Mouse (Mus musculus) myocyte (in vitro differentiated cells): ENCODE measurements around the gene Zfp799. TPM values are rescaled to one million over a fixed set of nuclear protein-coding genes. Genes with fewer than 3 reads are reported as not detected.

Experiments
- H3K27me3 ChIP-seq: one replicate; pipeline ENCODE4 v1.6.1; 2011; ENCODE audit not compliant: control insufficient read depth, insufficient read depth, insufficient read length
- H3K36me3 ChIP-seq: one replicate; pipeline ENCODE4 v1.6.1; 2011; ENCODE audit not compliant: control insufficient read depth, insufficient read depth
- H3K4me2 ChIP-seq: one replicate; pipeline ENCODE4 v1.6.1; 2011; ENCODE audit warnings: low read depth, control low read depth
- H3K4me3 ChIP-seq: one replicate; pipeline ENCODE4 v1.5.1; 2011; ENCODE audit warnings: mild to moderate bottlenecking, control low read depth, moderate library complexity
- H3K79me2 ChIP-seq: one replicate; pipeline ENCODE4 v1.6.1; 2011; ENCODE audit not compliant: control insufficient read depth, insufficient read depth
- H3ac ChIP-seq: one replicate; pipeline ENCODE4 v1.6.1; 2011; ENCODE audit not compliant: control insufficient read depth, insufficient read length
- CEBPB ChIP-seq: IDR thresholded peaks from 2 replicates; pipeline ENCODE4 v1.6.1; 2011; ENCODE audit warnings: mild to moderate bottlenecking, moderate library complexity; ENCODE audit not compliant: poor library complexity, insufficient read depth, severe bottlenecking
- E2F4 ChIP-seq: IDR thresholded peaks from one replicate; pipeline ENCODE4 v1.6.1; 2011; ENCODE audit warnings: mild to moderate bottlenecking, control low read depth, moderate library complexity; ENCODE audit not compliant: insufficient read depth
- MAX ChIP-seq: IDR thresholded peaks from one replicate; pipeline ENCODE4 v1.6.1; 2011; ENCODE audit warnings: low read depth, mild to moderate bottlenecking, control low read depth
- MYOD1 ChIP-seq, 3 experiments: IDR thresholded peaks; one replicate each; pipeline ENCODE4 v1.6.1; 2011; ENCODE audit warnings: control low read depth in 2 of 3, low read depth in 2 of 3, mild to moderate bottlenecking in 2 of 3, moderate library complexity in 1 of 3; ENCODE audit not compliant: insufficient read length in 2 of 3, control insufficient read depth in 1 of 3
- MYOG ChIP-seq, 3 experiments: IDR thresholded peaks; one replicate each; pipeline ENCODE4 v1.6.1; 2011; ENCODE audit warnings: control low read depth in 2 of 3, low read depth in 2 of 3, mild to moderate bottlenecking in 2 of 3; ENCODE audit not compliant: insufficient read length in 2 of 3, control insufficient read depth in 1 of 3, insufficient read depth in 1 of 3
- POLR2A ChIP-seq: IDR thresholded peaks from one replicate; pipeline ENCODE4 v1.6.1; 2011; ENCODE audit warnings: low read depth, mild to moderate bottlenecking, control low read depth, moderate library complexity; ENCODE audit not compliant: insufficient read length
- POLR2AphosphoS2 ChIP-seq: IDR thresholded peaks from one replicate; pipeline ENCODE4 v1.6.1; 2011; ENCODE audit warnings: low read depth, control low read depth; ENCODE audit not compliant: insufficient read length
- REST ChIP-seq: IDR thresholded peaks from one replicate; pipeline ENCODE4 v1.6.1; 2011; ENCODE audit warnings: mild to moderate bottlenecking, control low read depth, moderate library complexity; ENCODE audit not compliant: insufficient read depth, insufficient read length
- SRF ChIP-seq: IDR thresholded peaks from one replicate; pipeline ENCODE4 v1.6.1; 2011; ENCODE audit warnings: low read depth; ENCODE audit not compliant: control insufficient read depth, insufficient read length
- TCF12 ChIP-seq: IDR thresholded peaks from one replicate; pipeline ENCODE4 v1.6.1; 2011; ENCODE audit warnings: mild to moderate bottlenecking, control low read depth; ENCODE audit not compliant: poor library complexity, insufficient read depth, severe bottlenecking
- TCF3 ChIP-seq: IDR thresholded peaks from one replicate; pipeline ENCODE4 v1.6.1; 2011; ENCODE audit warnings: low read depth, control low read depth; ENCODE audit not compliant: insufficient read length
- USF1 ChIP-seq: IDR thresholded peaks from one replicate; pipeline ENCODE4 v1.6.1; 2011; ENCODE audit warnings: low read depth, mild to moderate bottlenecking, control low read depth, moderate library complexity
- polyA plus RNA-seq: library from polyadenylated mRNA; unstranded; fragments of >200 nt; fragmentation: generic; extraction: Trizol; gene quantifications from one replicate; pipeline ENCODE4 v1.2.1, GENCODE M21; 2012; ENCODE audit warnings: missing spikeins

The Zfp799 gene
- polyA plus RNA-seq, 1 experiment, result 1.4 TPM

DNA sequence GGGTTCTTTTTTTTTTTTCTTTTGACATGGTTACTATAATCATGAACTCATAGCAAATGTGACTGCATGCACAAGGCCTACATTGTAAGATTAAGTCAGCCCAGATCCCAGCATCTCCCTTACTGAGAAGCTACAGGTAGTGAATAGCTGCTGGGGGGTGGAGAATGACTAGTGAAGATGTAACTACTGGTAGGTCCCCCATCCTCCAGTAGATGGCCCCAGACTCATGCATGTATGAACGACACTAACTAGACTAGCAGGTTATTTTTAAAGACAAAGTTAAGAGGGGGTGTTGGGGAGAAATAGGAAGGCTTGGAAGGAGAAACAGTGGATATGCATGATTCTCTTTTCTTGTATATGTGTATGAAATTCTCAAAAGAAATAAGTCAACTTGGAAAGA, 58.8 kb downstream of the Zfp799 start:
- H3K4me2 ChIP-seq, result no peak overlapping the region
- no peak overlapping the region for H3ac ChIP-seq
- H3K36me3 ChIP-seq, result peaks cover 47% of the 10 kb centered on the region
- peaks cover 28% of the 10 kb centered on the region for H3K79me2 ChIP-seq
- no peak for TF ChIP-seq E2F4
- TF ChIP-seq REST, result no peak
- TF ChIP-seq POLR2A, result no peak
- no peak for TF ChIP-seq TCF3
- no peak for TF ChIP-seq MAX
- no peak for TF ChIP-seq CEBPB
- TF ChIP-seq SRF, result no peak
- TF ChIP-seq MYOG (IDR thresholded peaks at IDR 0.05; ENCODE audit: control insufficient read depth in 1 of 3, insufficient read depth in 1 of 3, insufficient read length in 2 of 3, low read depth in 2 of 3), result no peak
- no peak for TF ChIP-seq TCF12
- TF ChIP-seq USF1, result no peak
- TF ChIP-seq POLR2AphosphoS2, result no peak
- no peaks in the 10 kb centered on the region for H3K27me3 ChIP-seq
- H3K4me3 ChIP-seq, result no peak overlapping the region

DNA sequence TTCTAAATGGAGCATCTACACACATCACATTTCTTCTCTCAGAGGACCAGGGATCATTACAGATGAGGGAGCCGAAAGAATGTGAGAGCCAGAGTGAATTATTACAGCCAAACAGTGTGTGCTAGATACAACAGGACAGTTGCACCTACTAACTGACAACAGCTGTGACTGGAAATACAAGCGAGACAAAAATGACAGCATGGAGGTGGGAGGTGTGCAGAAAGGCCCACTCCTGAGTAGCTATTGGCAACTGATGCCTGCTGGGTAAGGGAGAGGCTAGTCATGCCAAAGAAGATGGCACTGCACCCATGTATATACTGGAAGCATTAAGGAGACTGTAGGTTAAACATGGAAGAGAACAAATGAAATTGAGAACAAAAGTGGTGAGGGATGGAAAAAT, 63.6 kb downstream of the Zfp799 start:
- Histone ChIP-seq H3K79me2 (peaks cover 21% of the 10 kb centered on the region), H3K36me3 (peaks cover 13% of the 10 kb centered on the region), H3ac (no peak overlapping the region), H3K4me3 (no peak overlapping the region), H3K4me2 (no peak overlapping the region), H3K27me3 (no peaks in the 10 kb centered on the region)
- TF ChIP-seq POLR2AphosphoS2 (no peak), TCF12 (no peak), USF1 (no peak), MAX (no peak), TCF3 (no peak), CEBPB (no peak), E2F4 (no peak), MYOD1 (IDR thresholded peaks at IDR 0.05; ENCODE audit: control insufficient read depth in 1 of 3, insufficient read length in 2 of 3, low read depth in 2 of 3) (no peak)

Other genes starting within 250 kb of the Zfp799 start
- not detected for gene Cyp4f37, start 209.0 kb downstream of the Zfp799 start, polyA plus RNA-seq
- 1.9 TPM for gene Cyp4f40, start 171.4 kb downstream of the Zfp799 start, polyA plus RNA-seq
- not detected for gene Cyp4f15, start 144.6 kb downstream of the Zfp799 start, polyA plus RNA-seq
- gene Zfp871, start 42.0 kb downstream of the Zfp799 start, polyA plus RNA-seq, result 1.7 TPM
- 0.02 TPM for gene Zfp811, start 20.3 kb downstream of the Zfp799 start, polyA plus RNA-seq
- gene Zfp870, start 61.4 kb upstream of the Zfp799 start, polyA plus RNA-seq, result 0.91 TPM
- 0.02 TPM for gene Cyp4f14, start 87.1 kb upstream of the Zfp799 start, polyA plus RNA-seq
- gene Cyp4f13, start 117.1 kb upstream of the Zfp799 start, polyA plus RNA-seq, result 6.1 TPM
- gene Zfp472, start 135.6 kb upstream of the Zfp799 start, polyA plus RNA-seq, result 1.3 TPM
- gene Zfp952, start 162.9 kb upstream of the Zfp799 start, polyA plus RNA-seq, result 2.3 TPM
- gene Zfp763, start 203.1 kb upstream of the Zfp799 start, polyA plus RNA-seq, result 0.83 TPM
- gene 4921501E09Rik, start 237.8 kb upstream of the Zfp799 start, polyA plus RNA-seq, result not detected